Mouse (Mus musculus): Measurements from ENCODE around the gene Tmem260. TPM values are rescaled to one million over a fixed set of nuclear protein-coding genes. Genes with fewer than 3 reads are reported as not detected.
"Not testable (repeated sequence)": the region's sequence is repeated elsewhere in the genome, so short reads cannot be mapped to it uniquely, and the experiment has no call there.

The Tmem260 gene
- polyA plus RNA-seq, 1 experiment from 2014 or later, result 13.3 TPM

GRCm38 (mm10) chr14:48475370-48475769 is 29.4 kb downstream of the Tmem260 start:
- Histone ChIP-seq H3K4me3 (replicated peaks; ENCODE audit: low read depth, low read length) (no peak overlapping the region), H3K27ac (no peak overlapping the region), H3K36me3 (ENCODE audit: insufficient read depth, low read length) (0 out of 2 replicates have a peak, but pooled peaks cover 10% of the 10 kb centered on the region), H3K27me3 (ENCODE audit: insufficient read depth, low read length) (no peaks in the 10 kb centered on the region), H3K9me3 (replicated peaks; ENCODE audit: low read length) (no peaks in the 10 kb centered on the region), H3K9ac (ENCODE audit: low read depth, low read length) (no peak overlapping the region), H3K4me2 (ENCODE audit: low read length) (no peak overlapping the region), H3K4me1 (replicated peaks; ENCODE audit: insufficient read depth, low read length) (no peaks in the 10 kb centered on the region)
- ATAC-seq (replicated peaks; ENCODE audit: low FRiP score, low read depth) (no peak), DNase-seq (ENCODE audit: low spot score) (no peak)
- 73% methylated on average over 1 of the region's 1 CpGs for WGBS
- TF ChIP-seq CTCF (IDR thresholded peaks at IDR 0.05; ENCODE audit: low read depth), result no peak

GRCm38 (mm10) chr14:48475834-48476233 is 29.9 kb downstream of the Tmem260 start:
- not testable (repeated sequence) for ATAC-seq (replicated peaks; ENCODE audit: low FRiP score, low read depth); H3K4me1 ChIP-seq (replicated peaks; ENCODE audit: insufficient read depth, low read length); H3K27me3 ChIP-seq (ENCODE audit: insufficient read depth, low read length); H3K9ac ChIP-seq (ENCODE audit: low read depth, low read length); DNase-seq (ENCODE audit: low spot score); H3K4me3 ChIP-seq (replicated peaks; ENCODE audit: low read depth, low read length); H3K9me3 ChIP-seq (replicated peaks; ENCODE audit: low read length); H3K4me2 ChIP-seq (ENCODE audit: low read length); H3K27ac ChIP-seq; H3K36me3 ChIP-seq (ENCODE audit: insufficient read depth, low read length)
- 57% methylated on average over 3 of the region's 3 CpGs for WGBS

- H3K36me3 ChIP-seq (ENCODE audit: insufficient read depth, low read length), result 0 out of 2 replicates have a peak, but pooled peaks cover 10% of the 10 kb centered on the region
- no peak overlapping the region for H3K9ac ChIP-seq (ENCODE audit: low read depth, low read length)
- H3K4me2 ChIP-seq (ENCODE audit: low read length), result no peak overlapping the region
- no peaks in the 10 kb centered on the region for H3K4me1 ChIP-seq (replicated peaks; ENCODE audit: insufficient read depth, low read length)
- no peak overlapping the region for H3K4me3 ChIP-seq (replicated peaks; ENCODE audit: low read depth, low read length)
- DNase-seq (ENCODE audit: low spot score) (no peak), ATAC-seq (replicated peaks; ENCODE audit: low FRiP score, low read depth) (no peak)
- no peak for TF ChIP-seq CTCF (IDR thresholded peaks at IDR 0.05; ENCODE audit: low read depth)
- H3K27me3 ChIP-seq (ENCODE audit: insufficient read depth, low read length), result no peaks in the 10 kb centered on the region
- no peak overlapping the region for H3K27ac ChIP-seq
- H3K9me3 ChIP-seq (replicated peaks; ENCODE audit: low read length), result no peaks in the 10 kb centered on the region
- 53% methylated on average over 8 of the region's 8 CpGs for WGBS
Observed at GRCm38 (mm10) chr14:48476278-48476677, 30.4 kb downstream of the Tmem260 start.

GRCm38 (mm10) chr14:48481591-48481990 is 35.7 kb downstream of the Tmem260 start:
- Histone ChIP-seq H3K4me1 (replicated peaks; ENCODE audit: insufficient read depth, low read length) (no peaks in the 10 kb centered on the region), H3K9ac (ENCODE audit: low read depth, low read length) (no peak overlapping the region), H3K36me3 (ENCODE audit: insufficient read depth, low read length) (0 out of 2 replicates have a peak, but pooled peaks cover 14% of the 10 kb centered on the region), H3K4me3 (replicated peaks; ENCODE audit: low read depth, low read length) (no peak overlapping the region), H3K27me3 (ENCODE audit: insufficient read depth, low read length) (no peaks in the 10 kb centered on the region), H3K9me3 (replicated peaks; ENCODE audit: low read length) (no peaks in the 10 kb centered on the region), H3K4me2 (ENCODE audit: low read length) (no peak overlapping the region), H3K27ac (no peak overlapping the region)
- ATAC-seq (replicated peaks; ENCODE audit: low FRiP score, low read depth) (no peak), DNase-seq (ENCODE audit: low spot score) (no peak)
- WGBS, result 35% methylated on average over 7 of the region's 7 CpGs
- no peak for TF ChIP-seq CTCF (IDR thresholded peaks at IDR 0.05; ENCODE audit: low read depth)

- H3K4me2 ChIP-seq (ENCODE audit: low read length), result no peak overlapping the region
- H3K4me1 ChIP-seq (replicated peaks; ENCODE audit: insufficient read depth, low read length), result no peaks in the 10 kb centered on the region
- no peak for TF ChIP-seq CTCF (IDR thresholded peaks at IDR 0.05; ENCODE audit: low read depth)
- DNase-seq (ENCODE audit: low spot score), result no peak
- H3K9ac ChIP-seq (ENCODE audit: low read depth, low read length), result no peak overlapping the region
- H3K4me3 ChIP-seq (replicated peaks; ENCODE audit: low read depth, low read length), result no peak overlapping the region
- H3K36me3 ChIP-seq (ENCODE audit: insufficient read depth, low read length), result 0 out of 2 replicates have a peak, but pooled peaks cover 10% of the 10 kb centered on the region
- WGBS, result 88% methylated on average over 6 of the region's 6 CpGs
- no peak overlapping the region for H3K27ac ChIP-seq
- no peaks in the 10 kb centered on the region for H3K27me3 ChIP-seq (ENCODE audit: insufficient read depth, low read length)
- no peaks in the 10 kb centered on the region for H3K9me3 ChIP-seq (replicated peaks; ENCODE audit: low read length)
- ATAC-seq (replicated peaks; ENCODE audit: low FRiP score, low read depth), result no peak
Observed at GRCm38 (mm10) chr14:48482762-48483161, 36.8 kb downstream of the Tmem260 start.

- 0 out of 2 replicates have a peak, but pooled peaks cover 10% of the 10 kb centered on the region for H3K36me3 ChIP-seq (ENCODE audit: insufficient read depth, low read length)
- no peak overlapping the region for H3K27ac ChIP-seq
- no peaks in the 10 kb centered on the region for H3K4me1 ChIP-seq (replicated peaks; ENCODE audit: insufficient read depth, low read length)
- peak; percentile 76 for DNase-seq (ENCODE audit: low spot score)
- peak; percentile 81 for TF ChIP-seq CTCF (IDR thresholded peaks at IDR 0.05; ENCODE audit: low read depth)
- no peak overlapping the region for H3K9ac ChIP-seq (ENCODE audit: low read depth, low read length)
- H3K9me3 ChIP-seq (replicated peaks; ENCODE audit: low read length), result no peaks in the 10 kb centered on the region
- ATAC-seq (replicated peaks; ENCODE audit: low FRiP score, low read depth), result no peak; the same call in 1 of the 2 replicates
- no peak overlapping the region for H3K4me2 ChIP-seq (ENCODE audit: low read length)
- no peaks in the 10 kb centered on the region for H3K27me3 ChIP-seq (ENCODE audit: insufficient read depth, low read length)
- H3K4me3 ChIP-seq (replicated peaks; ENCODE audit: low read depth, low read length), result no peak overlapping the region
- WGBS, result 23% methylated on average over 4 of the region's 4 CpGs
Observed at GRCm38 (mm10) chr14:48493896-48494295, 48.0 kb downstream of the Tmem260 start.

- H3K4me1 ChIP-seq (replicated peaks; ENCODE audit: insufficient read depth, low read length), result no peaks in the 10 kb centered on the region
- no peak overlapping the region for H3K4me3 ChIP-seq (replicated peaks; ENCODE audit: low read depth, low read length)
- TF ChIP-seq CTCF (IDR thresholded peaks at IDR 0.05; ENCODE audit: low read depth), result no peak
- H3K27me3 ChIP-seq (ENCODE audit: insufficient read depth, low read length), result no peaks in the 10 kb centered on the region
- H3K9ac ChIP-seq (ENCODE audit: low read depth, low read length), result no peak overlapping the region
- peaks cover 8% of the 10 kb centered on the region; the same call in 1 of the 2 replicates for H3K36me3 ChIP-seq (ENCODE audit: insufficient read depth, low read length)
- H3K9me3 ChIP-seq (replicated peaks; ENCODE audit: low read length), result no peaks in the 10 kb centered on the region
- no peak for DNase-seq (ENCODE audit: low spot score)
- H3K27ac ChIP-seq, result no peak overlapping the region
- 92% methylated on average over 7 of the region's 7 CpGs for WGBS
- no peak for ATAC-seq (replicated peaks; ENCODE audit: low FRiP score, low read depth)
- no peak overlapping the region for H3K4me2 ChIP-seq (ENCODE audit: low read length)
Observed at GRCm38 (mm10) chr14:48502573-48502972, 56.6 kb downstream of the Tmem260 start.
